Mouse (Mus musculus): ENCODE results near the gene Gm43302. TPM values are rescaled to one million over a fixed set of nuclear protein-coding genes. Genes with fewer than 3 reads are reported as not detected.
"Not testable (repeated sequence)": the region's sequence is repeated elsewhere in the genome, so short reads cannot be mapped to it uniquely, and the experiment has no call there.

Gene Gm43302
- polyA plus RNA-seq, 1 experiment from 2014 or later, result not detected

DNA sequence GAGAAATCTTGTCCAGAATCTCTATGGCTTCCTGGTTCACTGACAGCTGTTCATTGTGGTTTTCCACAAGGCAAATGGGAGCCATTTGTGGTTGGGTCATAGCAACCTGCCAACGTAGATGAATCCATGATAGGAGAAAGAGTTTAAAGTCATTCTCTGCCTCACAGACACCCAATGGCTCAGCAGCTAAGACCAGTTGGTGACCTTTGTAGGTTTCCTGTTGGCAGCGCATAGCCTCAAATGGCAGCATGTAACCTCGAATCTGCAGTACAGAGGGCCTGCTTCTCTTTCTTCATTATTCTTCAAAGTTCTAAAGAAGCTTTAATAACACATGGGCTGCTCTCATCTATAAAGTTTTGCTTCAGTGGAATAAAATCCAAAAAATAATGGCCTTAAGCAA lies 2.6 kb downstream of the Gm43302 start:
- H3K9ac ChIP-seq; H3K4me3 ChIP-seq; H3K27me3 ChIP-seq; H3K9me3 ChIP-seq; ATAC-seq (ENCODE audit: borderline replicate concordance, extremely low read depth, low FRiP score, low TSS enrichment); H3K27ac ChIP-seq; H3K36me3 ChIP-seq; H3K4me2 ChIP-seq: not testable (repeated sequence)
- WGBS, result 83% methylated on average over 3 of the region's 3 CpGs
- 0 out of 2 replicates have a peak, but pooled peaks cover 10% of the 10 kb centered on the region for H3K4me1 ChIP-seq

DNA sequence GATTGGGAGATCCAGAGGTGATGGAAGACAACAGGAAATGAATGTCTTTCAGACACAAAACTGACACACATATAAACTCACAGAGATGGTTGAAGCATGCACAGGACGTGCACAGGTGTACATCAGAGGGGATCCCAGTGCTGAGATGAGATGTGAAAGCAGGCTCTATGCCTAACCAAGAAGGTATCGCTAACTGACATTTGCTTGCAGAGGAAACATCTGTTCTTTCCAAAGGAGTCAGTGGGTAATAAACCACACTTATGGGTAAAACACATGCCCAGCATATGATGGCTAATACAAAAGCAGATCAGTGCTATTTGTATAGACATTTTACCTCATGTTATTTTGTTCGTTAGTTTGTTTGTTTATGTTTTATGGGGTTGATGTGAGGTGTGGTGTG lies 32.8 kb downstream of the Gm43302 start:
- ATAC-seq (ENCODE audit: borderline replicate concordance, extremely low read depth, low FRiP score, low TSS enrichment); H3K4me1 ChIP-seq; H3K36me3 ChIP-seq; H3K27me3 ChIP-seq; H3K4me2 ChIP-seq; H3K9me3 ChIP-seq; H3K9ac ChIP-seq; H3K4me3 ChIP-seq; H3K27ac ChIP-seq: not testable (repeated sequence)
- 100% methylated on average over 1 of the region's 3 CpGs for WGBS

DNA sequence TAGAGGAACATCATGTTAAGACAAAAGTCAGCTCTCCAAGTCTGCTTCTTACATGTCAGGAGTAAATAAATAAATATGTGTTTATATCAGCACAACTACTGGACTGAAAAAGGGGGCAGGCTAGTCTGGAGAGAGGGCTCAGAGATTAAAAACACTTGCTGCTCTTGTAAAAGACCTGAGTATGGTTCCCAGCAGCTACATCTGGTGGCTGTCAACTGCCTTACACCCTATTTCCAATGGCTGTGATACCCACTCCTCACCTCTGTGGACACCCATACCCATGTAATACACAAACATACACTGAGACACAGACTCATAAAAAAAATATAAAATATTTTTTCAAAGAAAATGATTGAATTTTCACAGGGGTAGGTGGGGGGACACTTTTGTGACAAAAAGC lies 41.0 kb downstream of the Gm43302 start:
- Histone ChIP-seq H3K27me3 (no peaks in the 10 kb centered on the region), H3K4me2 (no peak overlapping the region), H3K4me3 (no peak overlapping the region), H3K4me1 (no peaks in the 10 kb centered on the region), H3K36me3 (no peaks in the 10 kb centered on the region), H3K27ac (no peak overlapping the region), H3K9me3 (no peaks in the 10 kb centered on the region), H3K9ac (no peak overlapping the region)
- ATAC-seq (ENCODE audit: borderline replicate concordance, extremely low read depth, low FRiP score, low TSS enrichment), result no peak

DNA sequence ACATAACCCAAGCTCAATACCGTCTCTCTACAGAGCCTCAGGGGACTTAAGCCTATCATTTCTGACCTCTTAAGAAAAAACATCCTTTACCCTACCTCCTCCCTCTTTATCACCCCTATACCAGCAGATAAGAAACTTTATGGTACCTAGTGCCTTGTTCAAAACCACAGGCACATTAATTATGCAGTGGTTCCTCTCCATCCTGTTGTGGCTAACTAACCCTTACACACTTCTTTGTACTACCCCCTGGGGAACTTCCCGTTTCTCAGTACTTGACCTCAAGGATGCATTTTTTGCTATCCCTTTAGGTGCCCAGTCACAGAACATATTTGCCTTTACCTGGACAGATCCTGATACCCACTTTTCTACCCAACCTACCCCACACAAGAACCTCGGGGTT lies 48.8 kb downstream of the Gm43302 start:
- H3K9ac ChIP-seq; H3K4me1 ChIP-seq; H3K9me3 ChIP-seq; H3K4me3 ChIP-seq; H3K27ac ChIP-seq; H3K4me2 ChIP-seq; H3K27me3 ChIP-seq; H3K36me3 ChIP-seq; ATAC-seq (ENCODE audit: borderline replicate concordance, extremely low read depth, low FRiP score, low TSS enrichment): not testable (repeated sequence)
- 75% methylated on average over 3 of the region's 3 CpGs for WGBS

DNA sequence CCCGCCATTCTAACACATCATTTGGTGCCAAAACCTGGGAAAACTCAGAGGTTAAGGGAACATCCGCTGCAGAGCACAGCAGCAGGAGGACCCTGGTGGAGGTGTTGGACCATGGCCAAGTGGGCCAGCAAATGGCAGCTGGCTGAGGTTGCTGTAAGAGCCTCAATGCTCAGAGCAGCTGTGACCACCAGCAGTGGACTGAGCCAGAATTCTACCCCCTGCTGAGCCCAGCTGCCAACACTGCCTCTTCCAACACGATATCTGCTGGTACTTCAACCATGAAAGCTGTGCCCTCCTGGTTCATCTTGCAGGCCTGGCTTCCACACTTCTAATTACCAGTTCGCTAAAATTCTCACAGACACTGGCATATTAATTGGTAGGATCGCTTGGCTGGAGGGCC lies 52.5 kb downstream of the Gm43302 start:
- not testable (repeated sequence) for H3K27ac ChIP-seq, H3K9ac ChIP-seq, H3K36me3 ChIP-seq, H3K27me3 ChIP-seq, H3K4me2 ChIP-seq, H3K4me3 ChIP-seq, H3K4me1 ChIP-seq, H3K9me3 ChIP-seq
- ATAC-seq (ENCODE audit: borderline replicate concordance, extremely low read depth, low FRiP score, low TSS enrichment), result peak; percentile 62; the same call in 1 of the 2 replicates
- 64% methylated on average over 5 of the region's 5 CpGs for WGBS

DNA sequence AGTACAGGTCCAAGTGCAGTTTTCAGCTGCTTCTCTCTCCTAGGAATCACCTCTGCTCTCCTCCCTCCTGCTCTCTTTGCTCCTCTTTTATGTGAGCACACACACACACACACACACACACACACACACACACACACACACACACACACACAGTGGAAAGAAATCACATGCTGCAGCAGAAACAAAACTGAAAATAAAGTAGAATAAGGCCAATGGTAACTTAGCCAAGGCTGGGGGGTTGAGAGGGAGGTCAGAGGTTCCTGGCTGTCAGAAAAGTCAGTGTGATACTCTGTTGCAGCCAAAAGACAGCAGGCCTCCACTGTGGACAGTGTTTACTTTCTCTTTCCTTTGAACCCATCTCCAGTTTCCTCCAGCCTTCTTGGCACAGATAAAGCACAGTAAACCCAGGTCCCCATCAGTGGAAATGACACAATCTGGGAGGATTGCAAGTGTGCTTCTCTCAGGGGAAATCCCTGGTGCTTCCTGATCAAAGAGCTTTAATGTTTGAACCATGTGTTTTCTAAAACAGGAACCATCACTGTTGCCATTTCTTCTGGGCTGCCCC lies 53.9 kb downstream of the Gm43302 start, which contains the start of gene Gbp10:
Gene Gbp10, minus strand, starts transcription at position 51 of the 565 bp plus-strand sequence.
- not testable (repeated sequence) for H3K27ac ChIP-seq, H3K4me3 ChIP-seq, H3K27me3 ChIP-seq, H3K36me3 ChIP-seq, H3K9ac ChIP-seq, H3K4me1 ChIP-seq, H3K4me2 ChIP-seq, H3K9me3 ChIP-seq
- ATAC-seq (ENCODE audit: borderline replicate concordance, extremely low read depth, low FRiP score, low TSS enrichment), result peak; percentile 89; the same call in 1 of the 2 replicates

DNA sequence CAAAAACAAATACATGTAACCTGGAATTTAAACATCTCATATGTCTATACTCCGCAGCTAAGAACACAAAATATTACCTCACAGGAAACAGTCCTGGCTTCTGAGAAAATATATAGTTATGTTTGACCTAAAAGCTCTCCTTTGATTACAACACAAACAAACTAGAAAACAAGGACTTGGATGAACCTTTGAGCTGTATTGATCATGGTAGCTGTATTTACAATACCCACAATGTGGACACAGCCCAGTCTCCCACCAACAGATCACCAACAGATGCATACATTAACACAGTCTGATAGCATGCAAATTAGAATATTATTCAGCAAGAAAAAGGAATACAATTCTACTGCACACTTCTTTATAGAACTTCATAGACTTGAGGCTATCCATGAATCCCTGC lies 55.1 kb downstream of the Gm43302 start:
- not testable (repeated sequence) for H3K27ac ChIP-seq; H3K4me1 ChIP-seq; H3K4me2 ChIP-seq; H3K4me3 ChIP-seq; H3K27me3 ChIP-seq; H3K9ac ChIP-seq; H3K9me3 ChIP-seq; ATAC-seq (ENCODE audit: borderline replicate concordance, extremely low read depth, low FRiP score, low TSS enrichment); H3K36me3 ChIP-seq
- 81% methylated on average over 1 of the region's 1 CpGs for WGBS

DNA sequence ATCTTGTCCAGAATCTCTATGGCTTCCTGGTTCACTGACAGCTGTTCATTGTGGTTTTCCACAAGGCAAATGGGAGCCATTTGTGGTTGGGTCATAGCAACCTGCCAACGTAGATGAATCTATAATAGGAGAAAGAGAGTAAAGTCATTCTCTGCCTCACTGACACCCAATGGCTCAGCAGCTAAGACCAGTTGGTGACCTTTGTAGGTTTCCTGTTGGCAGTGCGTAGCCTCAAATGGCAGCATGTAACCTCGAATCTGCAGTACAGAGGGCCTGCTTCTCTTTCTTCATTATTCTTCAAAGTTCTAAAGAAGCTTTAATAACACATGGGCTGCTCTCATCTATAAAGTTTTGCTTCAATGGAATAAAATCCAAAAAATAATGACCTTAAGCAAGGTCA lies 57.5 kb downstream of the Gm43302 start:
- H3K9me3 ChIP-seq; H3K36me3 ChIP-seq; H3K9ac ChIP-seq; H3K4me1 ChIP-seq; H3K4me3 ChIP-seq; H3K4me2 ChIP-seq; H3K27me3 ChIP-seq; H3K27ac ChIP-seq; ATAC-seq (ENCODE audit: borderline replicate concordance, extremely low read depth, low FRiP score, low TSS enrichment): not testable (repeated sequence)
- 81% methylated on average over 3 of the region's 3 CpGs for WGBS

DNA sequence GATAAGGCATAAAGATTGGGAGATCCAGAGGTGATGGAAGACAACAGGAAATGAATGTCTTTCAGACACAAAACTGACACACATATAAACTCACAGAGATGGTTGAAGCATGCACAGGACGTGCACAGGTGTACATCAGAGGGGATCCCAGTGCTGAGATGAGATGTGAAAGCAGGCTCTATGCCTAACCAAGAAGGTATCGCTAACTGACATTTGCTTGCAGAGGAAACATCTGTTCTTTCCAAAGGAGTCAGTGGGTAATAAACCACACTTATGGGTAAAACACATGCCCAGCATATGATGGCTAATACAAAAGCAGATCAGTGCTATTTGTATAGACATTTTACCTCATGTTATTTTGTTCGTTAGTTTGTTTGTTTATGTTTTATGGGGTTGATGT lies 84.5 kb downstream of the Gm43302 start:
- WGBS, result no CpG with 5 or more reads among the region's 3 CpGs
- not testable (repeated sequence) for H3K4me2 ChIP-seq; H3K27ac ChIP-seq; H3K36me3 ChIP-seq; ATAC-seq (ENCODE audit: borderline replicate concordance, extremely low read depth, low FRiP score, low TSS enrichment); H3K9me3 ChIP-seq; H3K4me3 ChIP-seq; H3K4me1 ChIP-seq; H3K9ac ChIP-seq; H3K27me3 ChIP-seq

DNA sequence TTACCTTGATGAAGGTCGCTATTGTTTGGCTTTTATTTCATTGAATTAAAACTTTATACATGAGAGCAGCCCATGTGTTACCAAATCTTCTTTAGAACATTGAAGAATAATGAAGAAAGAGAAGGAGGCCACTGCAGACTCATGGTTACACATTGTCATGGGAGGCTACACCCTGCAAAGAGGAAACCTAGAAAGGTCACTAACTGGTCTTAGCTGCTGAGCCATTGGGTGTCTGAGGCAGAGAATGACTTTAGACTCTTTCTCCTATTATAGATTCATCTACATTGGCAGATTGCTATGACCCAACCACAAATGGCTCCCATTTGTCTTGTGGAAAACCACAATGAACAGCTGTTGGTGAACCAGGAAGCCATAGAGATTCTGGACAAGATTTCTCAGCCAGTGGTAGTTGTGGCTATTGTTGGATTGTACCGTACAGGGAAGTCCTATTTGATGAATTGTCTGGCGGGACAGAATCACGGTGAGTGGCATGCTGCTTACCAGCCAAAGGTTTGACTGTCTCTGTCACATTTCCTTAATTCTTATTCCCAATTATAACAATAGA lies 92.6 kb downstream of the Gm43302 start:
- not testable (repeated sequence) for H3K27me3 ChIP-seq; H3K9me3 ChIP-seq; H3K27ac ChIP-seq; H3K4me1 ChIP-seq; H3K4me2 ChIP-seq; ATAC-seq (ENCODE audit: borderline replicate concordance, extremely low read depth, low FRiP score, low TSS enrichment); H3K36me3 ChIP-seq; H3K4me3 ChIP-seq; H3K9ac ChIP-seq
- WGBS, result 84% methylated on average over 4 of the region's 4 CpGs

DNA sequence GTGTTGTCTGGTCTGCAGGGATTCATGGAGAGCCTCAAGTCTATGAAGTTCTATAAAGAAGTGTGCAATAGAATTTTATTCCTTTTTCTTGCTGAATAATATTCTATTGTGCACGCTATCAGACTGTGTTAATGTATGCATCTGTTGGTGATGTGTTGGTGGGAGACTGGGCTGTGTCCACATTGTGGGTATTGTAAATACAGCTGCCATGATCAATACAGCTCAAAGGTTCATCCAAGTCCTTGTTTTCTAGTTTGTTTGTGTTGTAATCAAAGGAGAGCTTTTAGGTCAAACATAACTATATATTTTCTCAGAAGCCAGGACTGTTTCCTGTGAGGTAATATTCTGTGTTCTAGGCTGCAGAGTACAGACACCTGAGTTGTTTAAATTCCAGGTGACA lies 94.3 kb downstream of the Gm43302 start:
- not testable (repeated sequence) for H3K4me3 ChIP-seq; H3K4me2 ChIP-seq; H3K4me1 ChIP-seq; H3K9me3 ChIP-seq; H3K27ac ChIP-seq; H3K27me3 ChIP-seq; ATAC-seq (ENCODE audit: borderline replicate concordance, extremely low read depth, low FRiP score, low TSS enrichment); H3K36me3 ChIP-seq; H3K9ac ChIP-seq
- WGBS, result 85% methylated on average over 1 of the region's 1 CpGs

DNA sequence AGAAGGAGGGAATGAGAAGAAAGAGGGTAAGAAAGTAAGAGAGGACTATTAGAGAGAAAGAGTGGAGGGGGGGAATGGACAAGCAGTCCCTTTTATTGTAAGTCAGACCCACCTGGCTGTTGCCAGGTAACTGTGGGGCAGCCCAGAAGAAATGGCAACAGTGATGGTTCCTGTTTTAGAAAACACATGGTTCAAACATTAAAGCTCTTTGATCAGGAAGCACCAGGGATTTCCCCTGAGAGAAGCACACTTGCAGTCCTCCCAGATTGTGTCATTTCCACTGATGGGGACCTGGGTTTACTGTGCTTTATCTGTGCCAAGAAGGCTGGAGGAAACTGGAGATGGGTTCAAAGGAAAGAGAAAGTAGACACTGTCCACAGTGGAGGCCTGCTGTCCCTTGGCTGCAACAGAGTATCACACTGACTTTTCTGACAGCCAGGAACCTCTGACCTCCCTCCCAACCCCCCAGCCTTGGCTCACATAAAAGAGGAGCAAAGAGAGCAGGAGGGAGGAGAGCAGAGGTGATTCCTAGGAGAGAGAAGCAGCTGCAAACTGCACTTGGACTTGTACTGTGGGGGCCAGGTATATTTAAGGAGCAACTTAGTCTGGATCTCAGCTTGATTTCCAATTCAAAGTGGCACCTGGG lies 95.5 kb downstream of the Gm43302 start:
- not testable (repeated sequence) for H3K27ac ChIP-seq; H3K9me3 ChIP-seq; H3K4me2 ChIP-seq; H3K4me3 ChIP-seq; ATAC-seq (ENCODE audit: borderline replicate concordance, extremely low read depth, low FRiP score, low TSS enrichment); H3K27me3 ChIP-seq; H3K9ac ChIP-seq; H3K36me3 ChIP-seq; H3K4me1 ChIP-seq

DNA sequence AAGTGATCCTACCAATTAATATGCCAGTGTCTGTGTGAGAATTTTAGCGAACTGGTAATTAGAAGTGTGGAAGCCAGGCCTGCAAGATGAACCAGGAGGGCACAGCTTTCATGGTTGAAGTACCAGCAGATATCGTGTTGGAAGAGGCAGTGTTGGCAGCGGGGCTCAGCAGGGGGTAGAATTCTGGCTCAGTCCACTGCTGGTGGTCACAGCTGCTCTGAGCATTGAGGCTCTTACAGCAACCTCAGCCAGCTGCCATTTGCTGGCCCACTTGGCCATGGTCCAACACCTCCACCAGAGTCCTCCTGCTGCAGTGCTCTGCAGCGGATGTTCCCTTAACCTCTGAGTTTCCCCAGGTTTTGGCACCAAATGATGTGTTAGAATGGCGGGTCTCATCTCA lies 97.2 kb downstream of the Gm43302 start:
- not testable (repeated sequence) for H3K27me3 ChIP-seq

More for the DNA sequence above, 97.2 kb downstream of the Gm43302 start:
- not testable (repeated sequence) for H3K9ac ChIP-seq; H3K36me3 ChIP-seq; ATAC-seq (ENCODE audit: borderline replicate concordance, extremely low read depth, low FRiP score, low TSS enrichment); H3K4me3 ChIP-seq; H3K9me3 ChIP-seq; H3K4me1 ChIP-seq; H3K27ac ChIP-seq; H3K4me2 ChIP-seq
- WGBS, result 81% methylated on average over 5 of the region's 5 CpGs
